In the genomic region with DNA sequence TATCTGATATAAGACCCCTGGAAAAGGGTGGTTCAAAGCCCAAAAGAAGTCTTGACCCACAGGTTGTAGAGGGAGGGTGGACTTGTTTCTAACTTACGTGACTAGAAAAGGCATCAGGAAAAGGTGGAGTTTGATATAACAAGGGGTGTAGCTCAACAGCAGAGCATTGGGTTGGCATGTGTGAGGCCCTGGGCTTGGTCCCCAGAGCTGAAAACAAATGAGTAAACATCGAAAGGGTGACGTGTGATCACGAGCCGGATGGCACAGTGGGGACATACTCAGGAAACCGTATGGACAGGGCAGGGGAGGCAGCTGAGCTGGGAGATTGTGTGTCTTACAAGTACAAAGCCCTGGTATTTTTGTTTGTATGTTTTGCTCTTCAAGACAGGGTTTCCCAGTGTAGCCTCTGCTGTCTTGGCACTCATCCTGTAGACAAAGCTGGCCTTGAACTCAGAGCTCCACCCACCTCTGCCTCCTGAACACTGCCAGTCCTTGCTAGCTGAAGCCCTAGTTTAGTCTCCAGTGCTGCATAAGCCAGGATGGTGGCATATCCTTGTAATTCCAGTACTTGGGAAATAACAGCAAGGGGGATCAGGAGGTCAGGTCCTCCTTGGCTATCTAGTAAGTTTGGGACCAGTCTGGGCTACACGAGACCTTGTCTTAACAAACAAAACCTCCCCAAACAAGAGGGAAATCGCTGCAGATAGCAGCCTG, we compare ENCODE assay signal across 26 mouse cellular contexts. TPM values are rescaled to one million over a fixed set of nuclear protein-coding genes. Genes with fewer than 3 reads are reported as not detected.
A peak's percentile ranks its signal among the peaks of the same experiment; 100 is the strongest.
DNase-seq lines count a peak whose midpoint lies in the region; ATAC-seq and TF ChIP-seq lines count a peak whose summit lies in the region.
"Had no signal": no experiment of that assay in that cellular context is flagged by ENCODE, and none has a peak within 500 bp of the region (broad histone marks: within the 10 kb centered on the region; RNA-seq: fewer than 3 reads in every experiment).

No protein-coding gene starts in this region.

- WGBS in midbrain, embryonic 13.5 days: 97% methylated on average over 8 of the region's 8 CpGs

- no peak for ATAC-seq in midbrain, embryonic 13.5 days
- ATAC-seq: intestine, embryonic 15.5 days; midbrain, embryonic 15.5 days had no signal

- peak overlapping the region; percentile 72 for H3K27ac ChIP-seq in layer of hippocampus, adult 2 months
- H3K27ac ChIP-seq in cortical plate, adult 2 months (ENCODE audit: insufficient read depth, low read length): 0 out of 2 replicates have a peak overlapping the region, but pooled peaks have one; percentile 22
- H3K27ac ChIP-seq in midbrain, embryonic 13.5 days: no peak overlapping the region
- H3K27ac ChIP-seq: embryonic facial prominence, embryonic 15.5 days; forebrain, embryonic 10.5 days; heart, adult 2 months; heart, embryonic 15.5 days; hindbrain, embryonic 15.5 days; intestine, embryonic 15.5 days; midbrain, embryonic 15.5 days; neural tube, embryonic 15.5 days had no signal

- H3K9ac ChIP-seq in midbrain, embryonic 13.5 days (replicated peaks): no peak overlapping the region
- H3K9ac ChIP-seq: embryonic facial prominence, embryonic 15.5 days; heart, embryonic 15.5 days; hindbrain, embryonic 15.5 days; intestine, embryonic 15.5 days; lung, embryonic 14.5 days; midbrain, embryonic 15.5 days; neural tube, embryonic 15.5 days had no signal

- no peaks in the 10 kb centered on the region for H3K27me3 ChIP-seq in midbrain, embryonic 13.5 days
- H3K27me3 ChIP-seq: embryonic facial prominence, embryonic 15.5 days; heart, embryonic 15.5 days; hindbrain, embryonic 15.5 days; intestine, embryonic 15.5 days; megakaryocyte, embryonic 14.5 days; midbrain, embryonic 15.5 days; neural tube, embryonic 15.5 days had no signal

- no peak for TF ChIP-seq CTCF in layer of hippocampus, adult 2 months (conservative IDR thresholded peaks at IDR 0.05)
- TF ChIP-seq CTCF in cortical plate, adult 2 months (IDR thresholded peaks at IDR 0.05; ENCODE audit: extremely low read depth, insufficient read depth, low read length): no peak

- H3K4me3 ChIP-seq in layer of hippocampus, adult 2 months: no peak overlapping the region
- no peak overlapping the region for H3K4me3 ChIP-seq in cortical plate, adult 2 months (ENCODE audit: insufficient read depth, low read length)
- H3K4me3 ChIP-seq in midbrain, embryonic 13.5 days (replicated peaks): no peak overlapping the region
- H3K4me3 ChIP-seq: embryonic facial prominence, embryonic 15.5 days; forebrain, embryonic 10.5 days; heart, adult 2 months; heart, embryonic 15.5 days; hindbrain, embryonic 15.5 days; intestine, embryonic 15.5 days; megakaryocyte, embryonic 14.5 days; midbrain, embryonic 15.5 days; neural tube, embryonic 15.5 days had no signal

- DNase-seq in layer of hippocampus, adult 2 months (ENCODE audit: low spot score in 2 of 2): no peak
- no peak for DNase-seq in layer of hippocampus, adult 11-12 months (ENCODE audit: low spot score)
- DNase-seq in lung, postnatal 36 days: peak; percentile 32
- no peak for DNase-seq in lung, postnatal 14 days
- peak; percentile 61 for DNase-seq in adrenal gland, postnatal 10 days
- no peak for DNase-seq in right cerebral cortex, adult 18-20 months
- DNase-seq: cerebellum, adult 11 months; cerebellum, postnatal 25 days; gastrocnemius, postnatal 14 days; heart, adult 2 months; heart, postnatal 4 days; left cerebral cortex, postnatal 4 days; liver; lung, embryonic 14.5 days; thymus, adult 18-20 months; thymus, postnatal 4 days had no signal

- no peak for TF ChIP-seq POLR2A in cortical plate, adult 2 months (IDR thresholded peaks at IDR 0.05; ENCODE audit: extremely low read depth, insufficient read depth, low read length)

- H3K36me3 ChIP-seq in midbrain, embryonic 13.5 days: peaks cover 92% of the 10 kb centered on the region

- peaks cover 4% of the 10 kb centered on the region; the same call in 1 of the 2 replicates for H3K4me1 ChIP-seq in cortical plate, adult 2 months (ENCODE audit: control insufficient read depth, insufficient read depth, low read length)
- H3K4me1 ChIP-seq in midbrain, embryonic 13.5 days (replicated peaks): no peaks in the 10 kb centered on the region
- H3K4me1 ChIP-seq: embryonic facial prominence, embryonic 15.5 days; forebrain, embryonic 10.5 days; hindbrain, embryonic 15.5 days; midbrain, embryonic 15.5 days; neural tube, embryonic 15.5 days had no signal

- no peaks in the 10 kb centered on the region for H3K9me3 ChIP-seq in midbrain, embryonic 13.5 days
- H3K9me3 ChIP-seq: embryonic facial prominence, embryonic 15.5 days; forebrain, embryonic 10.5 days; heart, embryonic 15.5 days; hindbrain, embryonic 15.5 days; intestine, embryonic 15.5 days; megakaryocyte, embryonic 14.5 days; midbrain, embryonic 15.5 days; neural tube, embryonic 15.5 days had no signal

- no peak overlapping the region for H3K4me2 ChIP-seq in midbrain, embryonic 13.5 days (replicated peaks)
- H3K4me2 ChIP-seq: embryonic facial prominence, embryonic 15.5 days; heart, embryonic 15.5 days; hindbrain, embryonic 15.5 days; intestine, embryonic 15.5 days; lung, embryonic 14.5 days; midbrain, embryonic 15.5 days; neural tube, embryonic 15.5 days had no signal

RNA-seq across cellular contexts. Expression of a gene that starts 25.5 kb away (rescaled TPM):
- 100 to 1,000 TPM; 457 to 476 TPM for total RNA-seq in layer of hippocampus, adult 2 months (2021)
- total RNA-seq in adrenal gland, postnatal 10 days (2021): 10 to 100 TPM; 93.4 to 95.8 TPM
- polyA plus RNA-seq in cortical plate, adult 2 months (2012; rRNA removed): 333 and 341 TPM in 2 replicates
- polyA plus RNA-seq in midbrain, embryonic 13.5 days (2015; fragmentation: Nextera tagmentation; extraction: Ambion mirVana): 87.6 and 90.8 TPM in 2 replicates

RNA-seq across cellular contexts. Expression of a gene that starts 35.0 kb away (rescaled TPM):
- total RNA-seq in layer of hippocampus, adult 2 months (2021): 1 to 10 TPM; 8.7 to 9.6 TPM
- total RNA-seq in adrenal gland, postnatal 10 days (2021): 10 to 100 TPM; 27.3 to 28.2 TPM
- polyA plus RNA-seq in cortical plate, adult 2 months (2012; rRNA removed): 10.3 and 10.7 TPM in 2 replicates
- polyA plus RNA-seq in midbrain, embryonic 13.5 days (2015; fragmentation: Nextera tagmentation; extraction: Ambion mirVana): 9.7 and 9.9 TPM in 2 replicates

RNA-seq across cellular contexts. Expression of a gene that starts 43.4 kb away (rescaled TPM):
- under 1 TPM; 0.71 to 0.92 TPM for total RNA-seq in layer of hippocampus, adult 2 months (2021)
- under 1 TPM; 0.45 to 0.67 TPM for total RNA-seq in adrenal gland, postnatal 10 days (2021)
- polyA plus RNA-seq in cortical plate, adult 2 months (2012; rRNA removed): 0.21 and 0.42 TPM in 2 replicates
- 0.24 TPM in 1 of 2 replicates, not detected in the other for polyA plus RNA-seq in midbrain, embryonic 13.5 days (2015; fragmentation: Nextera tagmentation; extraction: Ambion mirVana)
- total RNA-seq: heart, postnatal 4 days had no signal
- polyA plus RNA-seq: heart, embryonic 15.5 days; intestine, embryonic 15.5 days; lung, embryonic 14.5 days had no signal

RNA-seq across cellular contexts. Expression of a gene that starts 47.6 kb away (rescaled TPM):
- total RNA-seq in layer of hippocampus, adult 2 months (2021): 10 to 100 TPM; 24.9 to 25.8 TPM
- 100 to 1,000 TPM in 1 of 2 experiments, 10 to 100 TPM in 1; 98.0 to 102 TPM for total RNA-seq in adrenal gland, postnatal 10 days (2021)
- 34.4 and 35.4 TPM in 2 replicates for polyA plus RNA-seq in cortical plate, adult 2 months (2012; rRNA removed)
- polyA plus RNA-seq in midbrain, embryonic 13.5 days (2015; fragmentation: Nextera tagmentation; extraction: Ambion mirVana): 47.1 and 52.8 TPM in 2 replicates

RNA-seq across cellular contexts. Expression of a gene that starts 52.3 kb away (rescaled TPM):
- 10 to 100 TPM; 40.0 to 41.1 TPM for total RNA-seq in layer of hippocampus, adult 2 months (2021)
- 10 to 100 TPM; 32.9 to 35.0 TPM for total RNA-seq in adrenal gland, postnatal 10 days (2021)
- polyA plus RNA-seq in cortical plate, adult 2 months (2012; rRNA removed): 46.9 and 53.1 TPM in 2 replicates
- 85.9 and 90.9 TPM in 2 replicates for polyA plus RNA-seq in midbrain, embryonic 13.5 days (2015; fragmentation: Nextera tagmentation; extraction: Ambion mirVana)

Comparison
In these comparisons a context has a peak if more than half of its experiments do, and no peak if none do; other contexts are left out.
1. DNase-seq: peak in lung, postnatal 36 days (single experiment) and adrenal gland, postnatal 10 days (single experiment); none in layer of hippocampus, adult 2 months (0 of 2), layer of hippocampus, adult 11-12 months (single experiment), lung, postnatal 14 days (single experiment) and right cerebral cortex, adult 18-20 months (single experiment).
2. RNA of a gene that starts 25.5 kb away (total RNA-seq): 457 to 476 TPM in layer of hippocampus, adult 2 months; 93.4 to 95.8 TPM in adrenal gland, postnatal 10 days; every median in the first group is over 4 times any median in the second.